Mouse (Mus musculus): Measurements from ENCODE around the gene Mfap3l. TPM values are rescaled to one million over a fixed set of nuclear protein-coding genes. Genes with fewer than 3 reads are reported as not detected.
"Not testable (repeated sequence)": the region's sequence is repeated elsewhere in the genome, so short reads cannot be mapped to it uniquely, and the experiment has no call there.

Gene Mfap3l
- polyA plus RNA-seq, 1 experiment from 2014 or later, result 2.6 TPM

DNA sequence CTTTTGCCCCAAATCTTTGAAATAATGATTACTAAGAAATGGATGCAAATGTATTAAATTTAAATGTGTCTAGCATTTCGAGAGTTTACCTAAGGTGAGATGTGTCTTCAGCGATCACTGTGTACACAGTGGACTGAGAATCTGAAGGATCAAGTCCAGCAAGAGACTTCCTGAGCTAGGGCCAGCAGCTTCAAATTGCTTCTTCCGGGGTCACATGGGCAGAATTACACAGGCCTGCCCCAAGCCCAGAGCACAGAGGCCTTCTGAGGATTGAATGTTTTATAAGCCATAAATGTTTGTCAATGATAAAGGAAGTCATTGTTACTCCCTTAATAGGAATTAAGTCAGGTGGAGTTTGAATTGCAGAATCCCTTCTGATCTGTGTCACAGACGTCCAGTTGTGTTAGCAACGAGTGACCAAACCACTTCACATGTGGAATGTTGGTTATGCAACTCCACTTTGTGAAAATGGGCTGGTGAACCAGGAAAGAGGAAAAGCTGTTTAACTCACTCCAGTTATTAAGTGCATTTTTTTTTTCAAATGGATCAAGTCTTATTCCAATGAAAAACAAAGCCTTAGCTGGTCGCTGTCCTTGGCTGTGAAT is 10.9 kb downstream of the Mfap3l start:
- H3K27ac ChIP-seq (replicated peaks; ENCODE audit: low read depth, low read length), result no peak overlapping the region
- no peak overlapping the region for H3K4me2 ChIP-seq (ENCODE audit: low read depth, severe bottlenecking)
- 82% methylated on average over 6 of the region's 6 CpGs for WGBS
- no peaks in the 10 kb centered on the region for H3K4me1 ChIP-seq (ENCODE audit: control insufficient read depth, insufficient read depth, low read length)
- H3K9ac ChIP-seq (ENCODE audit: low read length), result no peak overlapping the region
- H3K4me3 ChIP-seq (ENCODE audit: low read depth, low read length), result no peak overlapping the region
- no peaks in the 10 kb centered on the region for H3K9me3 ChIP-seq (ENCODE audit: control insufficient read depth, low read length)
- no peak for DNase-seq (ENCODE audit: low spot score)
- no peaks in the 10 kb centered on the region for H3K36me3 ChIP-seq (ENCODE audit: control insufficient read depth, insufficient read depth, low read length)
- H3K27me3 ChIP-seq (ENCODE audit: control insufficient read depth, insufficient read depth, low read length), result no peaks in the 10 kb centered on the region
- ATAC-seq (ENCODE audit: insufficient number of reproducible peaks, low FRiP score, low TSS enrichment, low read depth), result no peak

DNA sequence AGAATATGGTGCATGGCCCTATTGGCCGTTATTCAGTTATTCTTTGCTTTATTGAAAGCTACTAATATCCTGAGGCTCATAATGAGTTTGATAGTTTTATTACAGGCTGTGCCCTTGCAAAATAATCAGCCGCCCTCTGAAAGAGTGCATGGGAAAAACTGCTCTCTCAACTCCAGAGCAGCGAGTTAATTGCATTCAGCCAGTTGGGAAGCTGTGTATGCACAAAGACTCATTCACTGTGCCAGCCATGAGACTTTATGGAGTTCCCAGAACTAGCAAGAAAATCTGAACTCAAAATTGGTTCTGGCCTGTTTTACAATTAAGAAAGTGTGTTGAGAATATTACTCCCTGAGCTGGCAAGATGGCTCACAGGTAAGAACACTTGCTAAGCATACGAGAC is 12.5 kb downstream of the Mfap3l start:
- Histone ChIP-seq H3K27me3 (ENCODE audit: control insufficient read depth, insufficient read depth, low read length) (no peaks in the 10 kb centered on the region), H3K27ac (replicated peaks; ENCODE audit: low read depth, low read length) (peak overlapping the region; percentile 47; the same call in 1 of the 2 replicates), H3K36me3 (ENCODE audit: control insufficient read depth, insufficient read depth, low read length) (no peaks in the 10 kb centered on the region), H3K4me3 (ENCODE audit: low read depth, low read length) (no peak overlapping the region), H3K9ac (ENCODE audit: low read length) (no peak overlapping the region), H3K9me3 (ENCODE audit: control insufficient read depth, low read length) (no peaks in the 10 kb centered on the region), H3K4me2 (ENCODE audit: low read depth, severe bottlenecking) (no peak overlapping the region), H3K4me1 (ENCODE audit: control insufficient read depth, insufficient read depth, low read length) (no peaks in the 10 kb centered on the region)
- 64% methylated on average over 4 of the region's 4 CpGs for WGBS
- no peak for ATAC-seq (ENCODE audit: insufficient number of reproducible peaks, low FRiP score, low TSS enrichment, low read depth)
- no peak for DNase-seq (ENCODE audit: low spot score)

DNA sequence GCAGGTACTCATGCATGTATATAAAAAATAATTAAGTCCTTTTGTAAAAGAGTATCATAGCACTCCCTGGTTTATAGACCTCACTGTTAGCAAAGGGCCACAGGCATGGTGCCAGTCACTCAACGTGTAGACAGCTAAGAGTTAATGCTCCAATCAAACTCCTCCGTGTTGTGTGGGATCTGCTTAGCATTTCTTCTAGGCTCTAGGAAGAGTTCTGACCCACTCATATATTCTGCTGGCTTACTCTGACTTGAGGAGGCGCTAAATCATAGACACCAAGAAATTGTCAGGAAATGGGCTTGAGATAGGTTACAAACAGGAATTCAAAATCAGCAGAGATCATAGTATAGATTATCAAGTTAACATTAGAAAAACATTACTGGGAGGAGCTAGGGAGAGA is 13.3 kb downstream of the Mfap3l start:
- H3K4me3 ChIP-seq (ENCODE audit: low read depth, low read length), result no peak overlapping the region
- no peaks in the 10 kb centered on the region for H3K27me3 ChIP-seq (ENCODE audit: control insufficient read depth, insufficient read depth, low read length)
- WGBS, result 80% methylated on average over 3 of the region's 3 CpGs
- no peaks in the 10 kb centered on the region for H3K4me1 ChIP-seq (ENCODE audit: control insufficient read depth, insufficient read depth, low read length)
- no peaks in the 10 kb centered on the region for H3K9me3 ChIP-seq (ENCODE audit: control insufficient read depth, low read length)
- ATAC-seq (ENCODE audit: insufficient number of reproducible peaks, low FRiP score, low TSS enrichment, low read depth), result no peak
- no peak overlapping the region for H3K9ac ChIP-seq (ENCODE audit: low read length)
- no peak overlapping the region for H3K4me2 ChIP-seq (ENCODE audit: low read depth, severe bottlenecking)
- DNase-seq (ENCODE audit: low spot score), result no peak
- H3K27ac ChIP-seq (replicated peaks; ENCODE audit: low read depth, low read length), result peak overlapping the region; percentile 47; the same call in 1 of the 2 replicates
- no peaks in the 10 kb centered on the region for H3K36me3 ChIP-seq (ENCODE audit: control insufficient read depth, insufficient read depth, low read length)

DNA sequence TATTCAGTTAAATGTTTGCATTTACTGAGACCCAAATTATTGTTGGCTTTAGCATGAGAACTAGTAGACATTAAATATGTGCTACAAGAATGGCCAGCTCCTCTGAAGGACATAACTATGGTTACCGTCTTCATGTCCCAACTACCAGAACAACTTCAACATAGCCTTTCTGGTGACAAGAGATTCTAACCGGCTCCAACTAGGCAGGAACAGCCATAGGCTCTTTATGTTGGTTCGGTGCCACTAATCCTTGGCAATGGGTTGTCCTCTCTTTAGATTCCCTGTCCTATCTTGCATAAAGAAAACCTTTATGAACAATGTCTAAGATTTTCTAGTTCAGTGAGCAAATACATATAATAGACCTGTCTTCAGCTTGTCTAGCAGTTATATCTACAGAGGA is 14.7 kb downstream of the Mfap3l start:
- Histone ChIP-seq H3K9me3 (ENCODE audit: control insufficient read depth, low read length) (no peaks in the 10 kb centered on the region), H3K36me3 (ENCODE audit: control insufficient read depth, insufficient read depth, low read length) (no peaks in the 10 kb centered on the region)
- WGBS, result 96% methylated on average over 3 of the region's 3 CpGs

DNA sequence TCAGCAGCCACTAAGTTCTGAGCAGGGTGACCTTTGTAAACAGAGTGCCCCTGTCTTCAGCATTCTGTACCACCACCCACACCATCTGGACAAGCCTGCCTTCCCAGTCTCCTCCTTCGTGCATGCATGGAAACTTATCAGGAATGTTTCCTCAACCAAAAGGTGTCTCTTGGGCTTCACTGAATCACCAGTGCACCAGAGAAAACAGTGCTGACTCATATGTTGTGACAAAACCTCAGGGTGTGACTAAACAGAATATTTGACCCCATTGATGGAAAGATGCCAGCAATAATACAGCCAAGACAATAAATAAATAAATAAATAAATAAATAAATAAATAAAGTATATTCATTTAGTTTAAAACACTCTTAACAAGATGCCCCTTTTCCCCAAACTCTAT is 16.5 kb downstream of the Mfap3l start:
- H3K9ac ChIP-seq (ENCODE audit: low read length), result no peak overlapping the region
- H3K27me3 ChIP-seq (ENCODE audit: control insufficient read depth, insufficient read depth, low read length), result no peaks in the 10 kb centered on the region
- no peak overlapping the region for H3K27ac ChIP-seq (replicated peaks; ENCODE audit: low read depth, low read length)
- H3K4me1 ChIP-seq (ENCODE audit: control insufficient read depth, insufficient read depth, low read length), result no peaks in the 10 kb centered on the region
- no peaks in the 10 kb centered on the region for H3K9me3 ChIP-seq (ENCODE audit: control insufficient read depth, low read length)
- ATAC-seq (ENCODE audit: insufficient number of reproducible peaks, low FRiP score, low TSS enrichment, low read depth), result no peak
- no peak overlapping the region for H3K4me2 ChIP-seq (ENCODE audit: low read depth, severe bottlenecking)
- DNase-seq (ENCODE audit: low spot score), result no peak
- H3K4me3 ChIP-seq (ENCODE audit: low read depth, low read length), result no peak overlapping the region
- 84% methylated on average over 1 of the region's 1 CpGs for WGBS
- no peaks in the 10 kb centered on the region for H3K36me3 ChIP-seq (ENCODE audit: control insufficient read depth, insufficient read depth, low read length)

More for the DNA sequence above, 14.7 kb downstream of the Mfap3l start:
- Histone ChIP-seq H3K4me2 (ENCODE audit: low read depth, severe bottlenecking) (no peak overlapping the region), H3K4me3 (ENCODE audit: low read depth, low read length) (no peak overlapping the region), H3K27ac (replicated peaks; ENCODE audit: low read depth, low read length) (no peak overlapping the region), H3K9ac (ENCODE audit: low read length) (no peak overlapping the region), H3K27me3 (ENCODE audit: control insufficient read depth, insufficient read depth, low read length) (no peaks in the 10 kb centered on the region), H3K4me1 (ENCODE audit: control insufficient read depth, insufficient read depth, low read length) (no peaks in the 10 kb centered on the region)
- DNase-seq (ENCODE audit: low spot score) (no peak), ATAC-seq (ENCODE audit: insufficient number of reproducible peaks, low FRiP score, low TSS enrichment, low read depth) (no peak)

DNA sequence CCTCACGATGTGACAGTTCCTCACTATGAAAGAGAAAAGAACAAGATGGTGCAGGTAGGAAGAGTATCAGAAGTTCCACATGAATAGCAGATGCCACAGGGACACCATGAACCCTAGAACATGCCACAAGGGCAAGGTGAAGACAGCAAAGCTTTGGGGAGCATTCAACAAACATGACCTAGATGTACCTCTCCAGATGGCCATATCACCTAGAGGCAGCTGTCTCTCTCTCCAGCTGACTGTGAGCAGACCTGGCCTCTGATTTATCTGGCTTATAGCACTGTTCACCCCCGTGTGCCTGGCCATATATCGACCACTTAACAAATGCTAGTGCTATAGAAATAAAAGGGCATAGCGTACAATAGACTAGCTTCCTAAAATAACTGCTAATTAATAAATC is 17.5 kb downstream of the Mfap3l start:
- Histone ChIP-seq H3K9me3 (ENCODE audit: control insufficient read depth, low read length) (no peaks in the 10 kb centered on the region), H3K4me3 (ENCODE audit: low read depth, low read length) (no peak overlapping the region), H3K4me2 (ENCODE audit: low read depth, severe bottlenecking) (no peak overlapping the region), H3K4me1 (ENCODE audit: control insufficient read depth, insufficient read depth, low read length) (no peaks in the 10 kb centered on the region), H3K9ac (ENCODE audit: low read length) (no peak overlapping the region), H3K27me3 (ENCODE audit: control insufficient read depth, insufficient read depth, low read length) (no peaks in the 10 kb centered on the region), H3K27ac (replicated peaks; ENCODE audit: low read depth, low read length) (no peak overlapping the region), H3K36me3 (ENCODE audit: control insufficient read depth, insufficient read depth, low read length) (no peaks in the 10 kb centered on the region)
- no peak for ATAC-seq (ENCODE audit: insufficient number of reproducible peaks, low FRiP score, low TSS enrichment, low read depth)
- no peak for DNase-seq (ENCODE audit: low spot score)
- WGBS, result 84% methylated on average over 4 of the region's 4 CpGs

DNA sequence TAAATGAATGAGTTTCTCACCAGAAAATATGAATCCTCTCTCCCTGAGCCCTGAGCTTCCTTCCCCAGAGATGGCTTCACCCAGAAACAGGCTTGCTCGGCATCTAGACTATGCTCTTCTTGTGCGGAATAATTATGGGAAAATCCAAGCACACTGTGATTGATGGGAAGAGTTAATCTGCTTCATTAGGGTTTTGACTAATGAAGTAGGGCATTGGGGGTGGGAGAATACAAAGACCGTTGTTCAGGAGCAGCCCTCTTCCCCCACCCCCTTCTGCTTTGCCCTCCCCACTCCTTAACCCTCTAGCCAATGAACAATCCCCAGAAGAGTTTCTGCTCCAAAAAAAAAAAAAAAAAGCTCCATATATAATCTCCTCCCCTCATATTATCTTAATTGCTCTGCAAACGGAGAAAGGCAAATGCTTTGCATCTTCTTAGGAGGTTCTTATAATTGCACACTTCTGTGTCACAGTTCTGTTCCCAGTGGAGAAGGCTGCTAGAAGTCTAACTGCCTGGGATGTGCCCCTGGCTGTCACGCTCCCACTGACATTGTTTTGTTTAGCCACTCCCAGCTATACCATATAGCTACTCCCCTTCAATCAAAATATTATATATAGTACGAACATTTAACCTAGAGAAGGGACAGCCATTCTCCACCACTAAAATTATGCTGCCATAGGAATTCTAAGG is 24.9 kb downstream of the Mfap3l start:
- DNase-seq (ENCODE audit: low spot score), result no peak
- no peak overlapping the region for H3K4me3 ChIP-seq (ENCODE audit: low read depth, low read length)
- no peaks in the 10 kb centered on the region for H3K36me3 ChIP-seq (ENCODE audit: control insufficient read depth, insufficient read depth, low read length)
- no peaks in the 10 kb centered on the region for H3K9me3 ChIP-seq (ENCODE audit: control insufficient read depth, low read length)
- H3K4me2 ChIP-seq (ENCODE audit: low read depth, severe bottlenecking), result no peak overlapping the region
- H3K9ac ChIP-seq (ENCODE audit: low read length), result no peak overlapping the region
- H3K4me1 ChIP-seq (ENCODE audit: control insufficient read depth, insufficient read depth, low read length), result no peaks in the 10 kb centered on the region
- H3K27ac ChIP-seq (replicated peaks; ENCODE audit: low read depth, low read length), result no peak overlapping the region
- WGBS, result 86% methylated on average over 6 of the region's 6 CpGs
- ATAC-seq (ENCODE audit: insufficient number of reproducible peaks, low FRiP score, low TSS enrichment, low read depth), result no peak
- no peaks in the 10 kb centered on the region for H3K27me3 ChIP-seq (ENCODE audit: control insufficient read depth, insufficient read depth, low read length)

DNA sequence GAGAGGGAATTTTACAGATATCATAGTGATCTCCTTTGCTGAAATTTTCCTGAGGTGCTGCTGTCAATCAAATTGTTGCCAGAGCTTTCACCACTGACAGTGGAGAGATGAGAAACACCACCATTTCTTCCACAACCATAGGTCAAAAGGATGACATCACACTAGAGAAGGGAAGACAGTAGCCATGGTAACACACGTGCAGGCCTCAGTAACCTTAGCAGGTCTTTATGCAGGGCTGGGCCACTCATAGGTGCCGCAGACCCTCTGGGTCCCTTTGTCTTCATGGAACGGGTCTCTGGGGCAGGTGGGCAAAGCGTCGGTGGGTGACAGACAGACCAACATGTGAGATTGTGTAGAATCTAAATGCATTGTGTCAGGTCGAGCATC is 25.5 kb downstream of the Mfap3l start:
- no peaks in the 10 kb centered on the region for H3K36me3 ChIP-seq (ENCODE audit: control insufficient read depth, insufficient read depth, low read length)
- DNase-seq (ENCODE audit: low spot score) (no peak), ATAC-seq (ENCODE audit: insufficient number of reproducible peaks, low FRiP score, low TSS enrichment, low read depth) (no peak)
- WGBS, result 90% methylated on average over 6 of the region's 6 CpGs
- H3K27ac ChIP-seq (replicated peaks; ENCODE audit: low read depth, low read length), result no peak overlapping the region
- H3K27me3 ChIP-seq (ENCODE audit: control insufficient read depth, insufficient read depth, low read length), result no peaks in the 10 kb centered on the region
- H3K4me2 ChIP-seq (ENCODE audit: low read depth, severe bottlenecking), result no peak overlapping the region
- H3K9ac ChIP-seq (ENCODE audit: low read length), result no peak overlapping the region
- H3K4me1 ChIP-seq (ENCODE audit: control insufficient read depth, insufficient read depth, low read length), result no peaks in the 10 kb centered on the region
- no peaks in the 10 kb centered on the region for H3K9me3 ChIP-seq (ENCODE audit: control insufficient read depth, low read length)
- H3K4me3 ChIP-seq (ENCODE audit: low read depth, low read length), result no peak overlapping the region

DNA sequence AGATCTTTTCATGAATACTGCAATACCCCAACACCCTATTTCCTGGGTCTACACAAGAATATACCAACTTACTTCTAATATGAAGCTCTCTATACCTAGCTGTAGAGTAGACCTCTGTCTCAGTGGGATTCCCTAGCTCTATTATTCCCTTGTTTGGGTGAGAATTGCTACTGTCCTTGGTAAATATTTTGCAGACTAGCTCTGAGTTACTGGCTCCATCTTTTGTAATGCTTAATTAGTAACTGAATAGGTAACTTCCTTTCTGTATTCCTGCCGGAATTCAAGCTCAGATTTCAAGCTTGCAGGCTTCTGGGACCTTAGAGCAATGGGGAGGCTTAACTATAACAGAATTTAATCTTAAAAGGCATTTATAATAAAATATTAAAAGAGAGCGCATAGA is 26.1 kb downstream of the Mfap3l start:
- H3K27me3 ChIP-seq (ENCODE audit: control insufficient read depth, insufficient read depth, low read length); H3K9ac ChIP-seq (ENCODE audit: low read length); H3K27ac ChIP-seq (replicated peaks; ENCODE audit: low read depth, low read length); H3K4me3 ChIP-seq (ENCODE audit: low read depth, low read length); H3K4me2 ChIP-seq (ENCODE audit: low read depth, severe bottlenecking); ATAC-seq (ENCODE audit: insufficient number of reproducible peaks, low FRiP score, low TSS enrichment, low read depth); DNase-seq (ENCODE audit: low spot score); H3K9me3 ChIP-seq (ENCODE audit: control insufficient read depth, low read length); H3K36me3 ChIP-seq (ENCODE audit: control insufficient read depth, insufficient read depth, low read length); H3K4me1 ChIP-seq (ENCODE audit: control insufficient read depth, insufficient read depth, low read length): not testable (repeated sequence)
- WGBS, result 83% methylated on average over 2 of the region's 2 CpGs
